Mouse (Mus musculus): Measurements from ENCODE around the gene Tnip3.

The Tnip3 gene

DNA sequence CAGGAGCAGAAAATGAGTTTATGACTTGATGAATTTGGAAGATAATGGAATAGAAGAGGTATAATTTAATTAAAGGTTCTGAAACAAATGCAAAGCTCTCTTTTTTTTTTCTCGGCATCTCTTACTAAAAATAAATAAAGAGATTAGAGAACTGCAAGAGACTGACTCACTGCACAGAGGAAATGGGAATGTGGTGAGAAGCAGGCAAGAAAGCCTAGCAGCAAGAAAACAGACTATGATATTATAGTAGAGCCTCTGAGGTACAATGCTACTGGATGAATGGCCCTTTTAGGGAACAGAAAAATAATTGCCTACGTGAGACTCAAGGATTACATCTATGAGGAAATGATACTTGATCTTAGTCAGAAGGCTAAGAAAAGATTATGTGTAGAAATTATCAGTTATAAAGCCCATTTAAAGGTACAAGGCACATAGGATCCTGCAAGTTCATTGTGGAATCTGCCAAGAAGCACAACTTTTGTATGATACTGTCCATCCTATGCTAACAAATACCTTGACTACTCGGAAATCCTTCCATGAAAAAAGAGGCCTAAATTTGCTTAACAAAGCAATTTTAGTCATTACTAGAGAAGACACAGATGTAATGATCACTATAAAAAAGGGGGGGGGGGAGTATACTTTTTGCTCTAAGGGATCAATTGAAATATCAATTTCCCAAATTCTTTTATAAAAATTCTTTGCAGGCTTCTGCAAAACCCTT lies 60.4 kb downstream of the Tnip3 start:
- no peak for DNase-seq (ENCODE audit: low read depth)

DNA sequence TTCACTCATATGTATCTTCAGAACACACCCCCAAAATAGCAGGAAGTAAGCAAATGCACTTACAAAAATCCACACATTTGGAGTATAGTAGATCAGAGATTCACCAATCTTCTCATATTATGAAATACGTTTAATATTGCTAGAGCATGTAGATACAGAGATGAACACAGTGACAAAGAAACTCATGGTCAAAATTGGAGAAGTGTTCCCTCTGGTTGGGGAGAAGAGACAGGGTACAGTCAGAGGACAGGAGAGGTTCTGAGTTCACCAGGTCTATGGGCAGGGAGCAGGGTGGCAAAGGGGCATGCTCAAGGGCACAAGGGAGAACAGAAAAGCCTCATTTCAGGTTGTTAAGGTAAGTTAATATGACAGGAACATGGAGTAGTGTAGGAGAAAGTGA lies 63.7 kb downstream of the Tnip3 start:
- DNase-seq (ENCODE audit: low read depth): no peak

DNA sequence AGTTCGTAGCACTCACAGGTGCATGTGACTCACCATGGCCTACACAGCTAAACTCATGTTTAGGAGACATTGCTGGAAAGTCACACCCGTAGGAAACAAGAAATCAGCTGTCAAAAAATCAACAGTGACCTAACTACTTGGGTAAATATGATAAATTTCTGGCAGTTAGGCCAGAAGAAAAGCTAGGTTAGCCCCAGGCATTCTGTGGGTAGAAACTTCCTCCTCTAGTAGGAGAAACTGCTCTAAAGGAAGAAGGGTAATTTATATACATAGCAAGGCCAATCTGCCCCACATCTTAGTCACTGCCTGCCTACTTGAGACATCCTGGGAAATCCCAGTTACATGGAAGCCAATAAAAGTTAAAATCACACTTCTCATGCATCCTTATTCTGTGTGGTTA lies 64.9 kb downstream of the Tnip3 start:
- no peak for DNase-seq (ENCODE audit: low read depth)

DNA sequence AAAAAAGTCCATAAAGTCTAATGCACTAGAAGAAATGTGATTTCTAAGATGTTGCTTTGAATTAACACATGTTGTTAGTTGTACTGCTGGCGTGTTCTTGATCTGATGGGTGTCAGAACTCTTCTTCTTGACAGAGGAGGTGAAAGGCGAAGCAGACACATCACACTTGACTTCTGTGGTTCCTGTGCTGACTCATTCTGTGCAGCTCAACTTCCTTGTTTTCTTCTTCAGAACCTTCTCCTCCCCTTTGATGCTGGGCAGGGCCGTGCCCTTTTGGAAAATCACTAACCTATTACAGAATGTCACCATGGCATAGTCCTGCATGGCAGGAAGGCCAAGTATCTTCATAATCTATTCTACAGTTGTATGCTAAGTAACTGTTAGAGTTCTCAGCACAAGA lies 69.1 kb downstream of the Tnip3 start:
- DNase-seq (ENCODE audit: low read depth): peak; percentile 57

DNA sequence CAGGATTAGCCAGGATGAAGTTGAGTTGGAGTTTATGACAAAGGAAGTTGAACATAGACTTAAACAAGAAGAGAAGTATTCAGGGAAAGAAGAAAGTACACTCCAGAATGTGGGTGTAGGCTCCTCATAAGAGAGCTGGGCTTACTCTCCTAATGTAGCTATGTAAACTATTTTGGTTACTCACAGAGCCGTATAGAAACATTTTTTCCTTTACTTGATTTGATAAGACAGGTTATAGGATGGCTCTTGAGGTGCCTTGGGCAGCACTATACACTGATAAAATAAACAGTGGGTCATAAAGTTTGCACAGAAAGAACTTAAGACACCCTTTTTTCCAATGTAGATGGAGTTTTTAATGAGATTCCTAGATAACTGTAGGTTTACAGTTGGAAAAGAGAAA lies 70.3 kb downstream of the Tnip3 start:
- DNase-seq (ENCODE audit: low read depth): no peak

DNA sequence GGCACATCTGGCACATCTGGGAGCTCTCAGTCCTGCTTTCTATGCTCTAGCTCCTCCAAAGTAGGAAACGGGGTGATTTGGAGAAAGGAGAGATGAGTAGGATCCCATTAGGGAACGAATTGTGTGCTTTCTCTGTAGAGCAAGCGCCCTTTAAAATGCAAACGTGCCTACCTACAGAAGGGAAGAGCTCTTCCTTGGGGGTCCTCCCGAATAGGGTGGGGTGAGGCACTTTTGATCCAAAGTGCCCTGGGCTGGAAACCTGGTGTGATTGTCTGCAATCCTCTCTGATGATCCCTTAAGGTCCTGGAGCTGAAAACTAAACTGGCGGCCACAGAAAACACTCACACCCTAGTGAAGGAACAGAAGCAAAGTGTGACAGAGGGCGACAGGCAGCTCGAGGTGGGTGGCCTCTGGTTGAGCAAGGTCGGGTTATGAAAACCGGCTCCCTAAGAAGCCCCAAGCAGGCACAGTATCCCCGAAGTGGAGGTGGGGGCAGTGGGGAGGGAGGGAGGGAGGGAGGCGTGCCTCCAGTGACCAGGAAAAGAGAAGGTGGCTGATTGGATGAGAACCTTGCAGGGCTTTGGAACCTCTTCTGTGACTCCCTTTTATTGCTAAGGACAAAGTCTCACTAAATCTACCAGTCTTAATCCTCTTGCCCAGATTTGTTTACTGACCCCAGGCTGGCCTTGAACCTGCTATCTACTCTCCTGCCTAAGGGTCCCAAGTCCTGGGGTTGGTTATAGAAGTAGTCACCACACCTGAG lies 72.1 kb downstream of the Tnip3 start:
- no peak for DNase-seq (ENCODE audit: low read depth)

DNA sequence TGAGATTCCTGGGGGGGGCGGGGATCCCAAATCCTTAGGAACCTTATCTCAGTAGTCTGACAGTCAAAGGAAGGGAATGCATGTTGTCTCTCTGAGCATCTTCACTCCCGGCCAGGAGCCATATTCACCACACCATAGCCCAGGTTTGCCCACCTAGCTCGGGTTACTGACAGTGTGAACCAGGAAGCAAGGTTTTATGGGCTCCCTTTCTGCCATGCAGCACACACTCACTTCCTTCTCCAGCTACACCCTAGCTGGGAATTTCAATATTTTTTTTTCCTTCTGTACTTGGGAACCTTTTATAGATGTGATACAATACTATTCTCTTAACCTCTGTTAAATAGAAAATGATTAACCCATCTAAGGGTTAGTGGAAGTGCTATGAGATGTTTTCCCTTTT lies 73.4 kb downstream of the Tnip3 start:
- no peak for DNase-seq (ENCODE audit: low read depth)

DNA sequence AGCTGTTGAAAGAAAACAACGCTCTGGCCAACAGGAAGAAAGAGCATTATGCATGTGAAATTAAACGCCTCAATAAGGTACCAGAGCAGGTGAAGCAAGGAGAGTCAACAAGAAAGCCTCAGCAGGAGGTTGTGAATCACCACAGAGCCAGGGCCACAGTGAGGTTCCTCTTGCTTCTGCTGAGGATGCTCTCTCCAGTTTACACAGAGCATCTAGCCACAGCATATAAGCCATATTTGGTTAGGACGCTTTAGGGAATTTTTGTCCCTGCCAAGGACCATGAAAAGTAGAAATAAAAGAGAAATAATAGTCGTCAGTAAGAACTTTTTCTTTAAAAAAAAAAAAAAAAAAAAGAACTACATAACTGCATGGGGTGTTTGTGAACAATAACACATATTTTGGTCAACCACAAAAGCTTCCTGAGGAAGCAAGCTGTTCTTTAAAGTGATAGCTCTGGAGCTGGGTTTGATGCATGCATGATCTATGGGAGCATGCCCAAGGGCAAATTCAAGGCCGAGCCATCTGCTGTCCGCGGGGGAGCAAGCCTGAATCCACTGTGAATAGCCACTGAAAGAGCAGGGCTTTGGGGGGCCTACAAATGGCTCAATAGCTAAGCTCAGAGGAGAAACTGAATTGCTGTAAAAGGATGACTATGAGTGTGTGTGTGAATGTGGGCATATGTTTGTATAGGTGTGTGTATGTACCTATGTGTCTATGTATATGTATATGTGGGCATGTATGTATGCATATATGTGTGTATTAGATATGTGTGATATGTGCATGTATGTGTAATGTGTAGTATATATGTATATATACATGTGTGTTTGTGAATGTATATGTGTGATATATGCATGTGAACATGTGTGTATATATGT lies 75.0 kb downstream of the Tnip3 start:
- peak; percentile 59 for DNase-seq (ENCODE audit: low read depth)

DNA sequence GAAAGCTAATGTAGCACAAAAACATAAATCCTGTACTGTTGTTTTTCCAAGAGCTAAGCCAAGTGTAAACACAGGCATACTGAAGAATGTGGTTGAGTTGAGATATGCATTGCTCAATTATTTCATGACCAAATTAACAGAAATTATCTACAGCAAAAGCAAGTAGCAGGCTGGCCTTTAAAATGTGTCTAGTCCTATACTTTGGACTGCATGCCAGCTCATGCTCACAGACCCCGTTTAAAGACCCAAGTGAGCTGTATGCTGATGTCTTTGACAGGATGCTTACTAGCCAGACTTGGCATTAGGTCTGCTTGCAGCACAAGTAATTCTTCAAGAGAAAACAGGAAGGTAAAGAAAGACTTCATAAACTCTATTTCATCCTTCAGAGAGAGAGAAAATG lies 75.8 kb downstream of the Tnip3 start:
- DNase-seq (ENCODE audit: low read depth): peak; percentile 27

DNA sequence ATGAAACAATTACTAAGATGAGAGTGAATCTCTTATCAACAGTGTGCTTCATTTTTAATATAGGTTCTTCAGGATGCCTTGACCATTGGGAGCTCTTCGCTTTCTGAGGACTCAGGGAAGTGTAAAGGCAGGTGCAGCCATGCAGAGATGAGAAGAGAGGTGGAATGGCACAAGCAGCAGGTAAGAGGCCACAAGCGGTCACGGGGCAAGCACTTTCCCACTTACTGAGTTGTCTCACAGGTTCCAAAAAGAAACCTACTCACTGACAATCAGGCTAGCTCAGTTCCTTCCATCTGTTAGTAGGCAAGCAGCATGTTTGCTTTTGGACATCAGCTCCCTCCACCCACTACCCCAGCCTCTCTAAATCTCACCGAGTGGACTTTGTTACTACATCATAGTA lies 80.7 kb downstream of the Tnip3 start:
- no peak for DNase-seq (ENCODE audit: low read depth)

DNA sequence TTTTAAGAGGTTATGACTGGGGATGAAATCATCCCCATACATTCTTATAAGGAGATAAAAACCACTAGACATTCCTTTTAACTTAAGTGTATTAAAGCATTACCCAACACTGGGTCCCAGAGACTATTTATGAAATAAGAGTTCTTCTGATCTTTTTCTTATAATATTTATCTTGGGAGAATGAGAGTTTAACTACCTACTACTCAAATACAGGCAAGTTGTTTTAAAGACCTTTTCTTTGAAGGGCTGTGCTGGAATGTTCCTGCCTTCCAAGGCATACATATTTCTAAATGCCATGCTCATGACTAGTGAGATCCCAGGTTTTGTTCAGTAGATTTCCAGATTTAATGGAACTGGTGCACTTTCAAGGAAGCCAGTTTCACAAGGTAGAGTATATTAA lies 81.8 kb downstream of the Tnip3 start:
- no peak for DNase-seq (ENCODE audit: low read depth)

DNA sequence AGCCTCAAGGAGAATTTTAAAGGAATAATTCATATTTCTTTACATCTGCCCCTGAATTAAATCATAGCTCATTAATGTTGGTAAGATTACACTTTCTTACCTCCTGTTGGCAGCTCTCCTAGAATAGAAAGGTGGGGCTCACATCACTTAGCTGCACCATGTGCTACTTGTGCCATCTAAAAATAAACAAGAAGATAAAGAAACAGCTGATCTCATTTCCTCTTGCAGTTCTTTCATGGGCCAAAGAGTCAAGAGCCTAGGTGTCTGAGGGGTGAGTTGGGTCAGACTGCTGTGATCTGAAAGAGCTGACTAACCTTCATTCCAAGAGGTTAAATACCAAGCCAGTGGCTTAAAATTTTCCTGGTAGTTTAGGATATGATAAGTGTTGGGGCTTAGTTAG lies 86.7 kb downstream of the Tnip3 start:
- DNase-seq (ENCODE audit: low read depth): no peak

DNA sequence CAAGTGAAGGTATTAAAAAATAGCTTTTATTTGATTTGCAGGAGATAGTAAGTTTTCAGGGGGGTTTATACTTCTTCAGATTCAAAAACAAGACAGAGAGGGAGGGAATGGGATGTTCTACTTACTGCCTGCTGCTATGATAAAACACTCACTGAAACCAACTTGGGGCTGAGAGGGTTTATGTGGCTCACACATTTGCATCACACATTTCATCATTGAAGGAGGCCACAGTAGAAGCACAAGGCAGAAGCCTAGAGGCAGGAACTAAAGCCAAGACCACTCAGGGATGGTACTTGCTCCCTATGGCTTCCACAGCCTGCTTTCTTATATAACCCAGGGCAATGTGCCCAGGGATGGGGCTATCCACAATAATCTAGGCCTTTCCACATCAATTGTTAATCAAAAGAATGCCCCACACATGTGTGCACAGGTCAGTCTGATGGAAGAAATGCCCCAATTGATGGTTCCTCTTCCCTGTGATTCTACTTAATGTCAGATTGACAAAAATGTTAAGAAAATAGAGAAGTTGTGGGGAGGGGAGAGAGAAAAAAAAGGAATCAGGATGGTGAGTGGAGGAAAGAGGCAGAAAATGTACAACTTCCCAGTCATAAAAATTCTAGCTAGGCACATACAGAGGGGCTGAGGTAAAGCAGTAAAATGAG lies 88.9 kb downstream of the Tnip3 start:
- no peak for DNase-seq (ENCODE audit: low read depth)

DNA sequence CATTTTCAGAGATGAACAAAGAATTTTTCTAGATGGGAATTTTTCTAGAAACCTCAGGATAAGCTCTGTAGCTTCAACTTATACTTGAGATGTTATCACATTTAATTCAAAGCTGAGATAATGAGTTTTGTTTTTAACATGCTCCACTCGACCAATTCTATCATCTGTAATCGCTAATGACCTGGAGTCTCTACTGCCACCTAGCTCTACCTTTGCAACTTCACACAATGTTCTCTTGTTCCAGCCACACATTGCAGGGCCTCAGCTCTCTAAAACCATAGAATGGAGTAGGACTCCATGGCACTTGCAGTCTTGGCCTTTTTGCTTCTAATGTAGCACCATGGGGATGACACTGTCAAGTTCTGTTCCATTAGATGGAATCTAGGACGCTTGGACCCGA lies 90.5 kb downstream of the Tnip3 start:
- DNase-seq (ENCODE audit: low read depth): peak; percentile 39

DNA sequence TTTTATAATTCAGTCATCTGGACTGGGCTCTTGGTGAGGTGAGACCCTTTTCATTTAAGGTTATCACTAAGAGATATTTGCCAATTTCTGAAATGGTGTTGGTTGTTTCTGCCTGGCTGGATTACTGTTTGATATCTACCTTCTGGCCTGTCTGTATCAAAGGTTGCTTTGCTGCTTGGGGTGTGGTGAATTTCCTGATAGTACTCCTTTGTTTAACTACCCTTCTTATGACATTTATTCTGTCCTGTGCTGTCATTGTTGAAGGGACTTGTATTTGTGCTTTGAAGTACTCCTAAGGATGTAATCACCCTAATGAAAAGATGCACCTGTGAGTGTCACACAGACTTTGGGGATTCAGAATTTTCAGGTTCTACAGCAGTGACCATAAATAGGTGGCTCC lies 96.1 kb downstream of the Tnip3 start:
- DNase-seq (ENCODE audit: low read depth): no peak

DNA sequence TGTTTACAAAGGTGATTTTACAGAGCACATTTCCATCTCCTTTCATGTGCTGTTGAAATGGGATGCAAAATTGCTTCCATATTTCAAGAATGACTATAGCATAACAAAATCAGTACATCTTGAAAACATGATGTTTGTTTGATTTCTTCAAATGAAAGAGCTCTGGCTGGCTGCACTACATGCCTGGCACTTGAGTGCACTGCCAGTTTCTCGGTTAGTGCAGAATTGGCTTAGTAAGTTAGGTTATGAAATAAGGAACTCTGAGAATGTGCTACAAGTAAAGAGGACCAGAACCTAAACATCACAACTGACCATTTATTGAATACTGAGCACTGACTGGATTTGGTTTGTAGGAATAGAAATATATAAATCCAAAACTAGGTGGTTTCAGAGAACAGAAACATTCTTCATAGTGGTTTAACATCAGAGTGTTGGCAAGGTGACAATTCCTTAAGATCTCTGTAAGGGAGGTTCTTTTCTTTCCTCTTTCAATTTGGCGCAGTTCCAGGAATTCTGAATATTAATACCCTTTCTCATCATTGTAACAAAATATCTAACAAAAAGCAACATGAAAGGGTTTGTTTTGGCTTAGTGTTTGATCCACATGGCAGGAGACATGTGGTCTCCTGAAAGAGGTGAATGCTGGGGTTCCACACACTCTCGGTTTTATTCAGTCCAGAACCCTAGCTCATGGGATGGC lies 98.1 kb downstream of the Tnip3 start:
- DNase-seq (ENCODE audit: low read depth): no peak

DNA sequence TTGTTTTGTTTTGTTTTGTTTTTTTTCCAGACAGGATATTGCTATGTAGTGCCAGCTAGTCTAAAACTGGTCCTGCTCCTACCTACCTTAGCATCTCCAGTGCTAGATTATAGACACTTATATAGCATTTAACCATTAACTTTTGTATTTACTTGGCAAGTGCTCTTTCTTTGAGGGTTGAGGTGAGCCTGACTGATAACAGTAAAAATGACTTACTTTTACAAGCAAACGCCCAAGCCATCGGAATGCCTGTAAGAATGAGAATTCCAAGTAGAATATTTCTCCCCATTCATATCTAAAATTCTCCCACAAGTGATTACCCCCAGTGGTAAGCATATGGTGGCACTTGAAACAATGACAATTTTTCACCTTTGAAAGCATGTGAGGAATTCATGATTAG lies 105.5 kb downstream of the Tnip3 start:
- no peak for DNase-seq (ENCODE audit: low read depth)

DNA sequence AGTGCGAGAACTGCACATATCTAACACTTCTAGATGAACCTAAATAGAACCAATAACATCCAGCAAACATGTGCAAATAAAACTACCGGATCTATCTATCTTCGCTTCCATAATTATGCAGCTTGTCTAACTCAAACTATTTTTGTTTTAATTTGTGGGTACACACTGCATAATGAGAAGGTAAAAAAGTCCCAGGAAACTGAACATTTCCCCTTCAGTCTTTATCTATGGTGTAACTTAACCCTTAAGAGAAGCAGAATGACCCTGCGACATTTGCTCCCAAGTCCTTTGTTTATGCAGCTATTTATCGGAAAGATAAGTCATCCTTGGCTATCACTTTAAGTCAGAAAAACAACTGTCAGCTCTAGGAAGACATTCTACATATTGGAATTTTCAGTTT lies 107.1 kb downstream of the Tnip3 start:
- no peak for DNase-seq (ENCODE audit: low read depth)

DNA sequence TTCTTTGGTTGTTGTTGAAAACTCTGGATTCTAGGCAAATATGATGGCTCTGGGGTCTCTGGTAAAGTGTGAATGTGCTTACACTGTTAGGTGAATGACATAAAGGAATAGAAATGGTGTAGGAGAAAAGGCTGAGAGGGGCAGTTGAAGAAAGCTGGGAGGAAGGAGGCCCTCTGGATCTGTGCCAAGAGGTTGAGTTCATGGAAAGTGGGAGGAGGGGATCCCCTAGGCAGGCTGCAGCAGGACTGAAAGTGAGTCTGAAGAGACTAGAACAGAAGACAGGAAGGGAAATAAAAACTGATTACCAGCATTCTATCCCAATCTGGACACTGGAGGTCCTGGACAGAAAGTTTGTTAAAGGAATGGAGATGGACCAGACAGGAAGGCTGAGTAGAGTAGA lies 117.3 kb downstream of the Tnip3 start:
- no peak for DNase-seq (ENCODE audit: low read depth)

DNA sequence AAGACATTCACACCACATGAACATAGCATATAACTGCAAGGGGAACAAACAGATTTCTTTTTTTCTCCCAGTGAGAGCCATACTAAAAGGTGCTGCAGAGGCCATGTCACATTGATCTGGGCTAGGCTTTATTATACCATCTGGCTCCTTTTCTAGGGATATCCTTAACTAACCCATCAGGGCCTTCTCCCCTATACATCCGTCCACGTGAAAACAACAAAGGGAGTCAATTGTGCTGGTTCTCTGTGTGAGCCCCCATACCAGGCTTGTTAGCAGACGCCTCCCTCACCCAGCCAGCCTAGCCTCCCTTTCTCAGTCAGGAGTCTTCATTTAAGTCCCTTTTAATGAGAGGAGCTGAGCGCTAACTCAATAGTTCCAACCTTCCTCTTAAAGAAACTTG lies 119.0 kb downstream of the Tnip3 start:
- no peak for DNase-seq (ENCODE audit: low read depth)

DNA sequence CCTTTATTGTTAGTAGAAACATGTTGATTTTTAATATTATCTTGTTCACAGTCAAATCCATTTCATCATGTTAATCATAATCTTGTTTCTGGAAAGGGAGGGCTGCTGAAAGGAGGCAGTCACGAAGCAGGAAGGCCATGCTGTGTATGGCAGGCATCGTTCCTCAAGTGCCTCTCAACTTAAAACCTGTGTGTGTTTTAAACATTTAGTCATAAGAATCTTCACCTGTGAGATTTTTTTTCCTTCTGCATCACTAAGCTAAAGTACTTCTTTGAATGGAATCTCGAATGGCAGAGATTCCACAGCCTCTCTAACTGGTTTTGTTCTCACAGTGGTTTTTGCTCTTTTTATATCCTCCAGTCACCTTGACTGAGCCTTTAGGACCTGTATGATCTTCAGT lies 121.3 kb downstream of the Tnip3 start:
- no peak for DNase-seq (ENCODE audit: low read depth)

DNA sequence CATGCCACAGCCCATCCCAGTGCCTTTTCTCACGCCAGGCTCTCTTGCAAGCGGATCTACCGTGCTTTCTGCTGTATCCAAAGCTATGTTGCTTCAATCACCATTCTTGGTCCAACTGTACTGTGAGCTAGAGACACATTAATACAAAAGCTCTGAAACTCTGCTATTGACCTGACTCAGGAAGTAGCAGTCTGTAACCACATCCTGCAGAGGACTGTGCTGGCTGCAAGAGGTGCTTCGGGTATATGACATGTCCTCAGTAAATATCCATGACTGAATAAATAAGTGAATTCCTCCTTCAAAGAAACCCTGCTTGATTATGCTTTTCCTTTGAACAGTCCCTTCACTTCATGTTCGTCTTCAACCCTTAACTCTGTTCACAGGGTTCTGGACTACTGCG lies 122.6 kb downstream of the Tnip3 start:
- peak; percentile 81 for DNase-seq (ENCODE audit: low read depth)
